Mouse (Mus musculus) midbrain, embryonic 13.5 days (tissue): Measurements from ENCODE around the gene Stk11. TPM values are rescaled to one million over a fixed set of nuclear protein-coding genes. Genes with fewer than 3 reads are reported as not detected.

Experiments used
- ATAC-seq: fragments of 200-750 bp; cut with Nextera tagmentation; 2 replicates; pipeline ENCODE4 v1.8.0; 2017; ENCODE audit warnings: mild to moderate bottlenecking, moderate TSS enrichment, moderate library complexity
- H3K27ac ChIP-seq: fragments of 300-500 bp; sonication (generic); 2 replicates; pipeline ENCODE4 v1.5.1; 2015; ENCODE audit warnings: inconsistent platforms, mild to moderate bottlenecking, moderate library complexity
- H3K27me3 ChIP-seq: fragments of 300-500 bp; sonication (generic); 2 replicates; pipeline ENCODE4 v1.6.1; 2015; ENCODE audit warnings: mild to moderate bottlenecking, inconsistent platforms
- H3K36me3 ChIP-seq: fragments of 300-500 bp; sonication (generic); 2 replicates; pipeline ENCODE4 v1.6.1; 2015; ENCODE audit warnings: mild to moderate bottlenecking, inconsistent platforms
- H3K4me1 ChIP-seq: fragments of 300-500 bp; sonication (generic); replicated peaks from 2 replicates; pipeline ENCODE4 v1.6.1; 2015; ENCODE audit warnings: inconsistent platforms
- H3K4me2 ChIP-seq: fragments of 300-500 bp; sonication (generic); replicated peaks from 2 replicates; pipeline ENCODE4 v1.6.1; 2015; ENCODE audit warnings: moderate library complexity, mild to moderate bottlenecking, inconsistent platforms
- H3K4me3 ChIP-seq: fragments of 300-500 bp; sonication (generic); replicated peaks from 2 replicates; pipeline ENCODE4 v1.5.1; 2015; ENCODE audit warnings: mild to moderate bottlenecking, inconsistent platforms
- H3K9ac ChIP-seq: fragments of 300-500 bp; sonication (generic); replicated peaks from 2 replicates; pipeline ENCODE4 v1.6.1; 2015; ENCODE audit warnings: mild to moderate bottlenecking, inconsistent platforms
- H3K9me3 ChIP-seq: fragments of 300-500 bp; sonication (generic); 2 replicates; pipeline ENCODE4 v1.6.1; 2016; ENCODE audit warnings: mild to moderate bottlenecking, inconsistent platforms
- WGBS: fragments of 180-500 bp; shearing (Covaris S2); methylation state at CpG from one replicate; pipeline ENCODE4 v1.1.7; 2015; 5-methylcytosine and 5-hydroxymethylcytosine counted together
- polyA plus RNA-seq: library from polyadenylated mRNA; unstranded; fragments of >200 nt; fragmentation: Nextera tagmentation; extraction: Ambion mirVana; gene quantifications from 2 replicates; pipeline ENCODE4 v1.2.1, GENCODE M21; 2015

Gene Stk11
- polyA plus RNA-seq, 1 experiment from 2014 or later, result 20.7 TPM

DNA sequence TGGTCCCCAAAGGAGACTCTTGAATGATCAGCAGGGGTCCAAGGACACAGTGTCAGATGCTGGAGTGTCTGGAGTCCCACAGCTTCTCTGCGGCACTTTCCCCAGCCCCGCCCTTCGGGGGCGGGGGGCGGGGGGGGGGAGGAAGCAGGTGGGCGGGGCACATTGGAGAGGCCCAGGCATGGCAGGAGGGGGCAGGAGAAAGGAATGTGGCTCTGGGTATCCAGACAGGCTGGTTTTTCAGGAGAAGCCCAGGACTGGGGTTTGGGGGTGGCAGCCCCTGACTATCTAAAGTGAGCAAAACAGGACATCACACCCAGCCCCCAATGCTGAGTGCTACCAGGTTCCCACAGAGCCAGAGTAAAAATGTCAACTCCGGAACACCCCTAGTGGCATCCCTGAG lies 18.3 kb upstream of the Stk11 start:
- Histone ChIP-seq H3K27me3 (no peaks in the 10 kb centered on the region), H3K4me3 (no peak overlapping the region), H3K27ac (no peak overlapping the region), H3K9ac (0 out of 2 replicates have a peak overlapping the region, but pooled peaks have one; percentile 23), H3K9me3 (no peaks in the 10 kb centered on the region), H3K36me3 (no peaks in the 10 kb centered on the region), H3K4me1 (peaks cover 28% of the 10 kb centered on the region), H3K4me2 (no peak overlapping the region)
- no peak for ATAC-seq
- 35% methylated on average over 5 of the region's 7 CpGs for WGBS

DNA sequence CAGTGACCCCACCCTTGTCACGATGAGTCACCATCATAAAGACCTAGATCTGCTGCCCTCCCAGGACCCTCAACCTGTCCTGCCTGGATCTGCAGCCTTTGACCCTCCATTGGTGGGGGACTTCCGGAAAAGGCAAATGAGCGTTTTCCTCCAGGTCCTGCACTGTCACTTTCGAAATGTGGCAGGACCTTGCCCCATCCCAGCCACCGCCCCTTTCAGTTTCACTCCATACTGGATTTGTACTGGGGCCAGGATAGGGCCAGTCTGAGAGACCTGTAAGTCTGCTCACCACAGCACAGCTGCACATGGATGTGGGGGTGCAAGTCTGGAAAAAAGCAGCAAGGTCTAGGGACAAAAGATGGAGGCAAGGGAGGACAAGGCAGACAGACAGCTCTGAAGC lies 17.0 kb upstream of the Stk11 start:
- WGBS, result 88% methylated on average over 5 of the region's 5 CpGs
- no peak for ATAC-seq
- H3K9me3 ChIP-seq, result no peaks in the 10 kb centered on the region
- H3K4me1 ChIP-seq, result peaks cover 34% of the 10 kb centered on the region
- no peak overlapping the region for H3K4me2 ChIP-seq
- H3K4me3 ChIP-seq, result no peak overlapping the region
- H3K36me3 ChIP-seq, result no peaks in the 10 kb centered on the region
- H3K9ac ChIP-seq, result no peak overlapping the region
- H3K27ac ChIP-seq, result no peak overlapping the region
- H3K27me3 ChIP-seq, result no peaks in the 10 kb centered on the region

DNA sequence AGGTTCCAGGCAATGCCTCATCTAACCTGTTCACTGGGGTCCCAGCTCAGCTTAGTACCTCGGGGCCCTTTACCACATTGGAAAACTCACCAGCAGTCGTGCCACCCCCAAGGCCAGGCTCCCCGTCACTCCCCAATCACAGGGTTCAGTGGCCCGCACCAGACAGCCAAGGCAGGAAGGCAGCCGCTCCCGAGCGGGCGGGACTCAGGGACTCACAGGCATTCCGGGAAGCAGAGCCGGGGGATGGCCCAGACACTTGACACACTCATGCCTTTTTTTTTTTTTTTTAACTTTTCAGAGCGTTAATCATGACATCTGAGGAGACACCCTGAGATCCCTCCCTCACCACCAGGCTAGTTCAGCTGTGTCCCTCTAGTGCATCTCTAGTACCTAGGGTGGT lies 14.6 kb upstream of the Stk11 start:
- Histone ChIP-seq H3K9me3 (no peaks in the 10 kb centered on the region), H3K36me3 (no peaks in the 10 kb centered on the region), H3K4me3 (peak overlapping the region; percentile 92; the same call in 1 of the 2 replicates), H3K4me1 (peaks cover 34% of the 10 kb centered on the region), H3K4me2 (peak overlapping the region; percentile 93; the same call in 1 of the 2 replicates), H3K27me3 (no peaks in the 10 kb centered on the region), H3K9ac (peak overlapping the region; percentile 25; the same call in 1 of the 2 replicates), H3K27ac (no peak overlapping the region)
- WGBS, result 68% methylated on average over 11 of the region's 11 CpGs
- no peak for ATAC-seq

DNA sequence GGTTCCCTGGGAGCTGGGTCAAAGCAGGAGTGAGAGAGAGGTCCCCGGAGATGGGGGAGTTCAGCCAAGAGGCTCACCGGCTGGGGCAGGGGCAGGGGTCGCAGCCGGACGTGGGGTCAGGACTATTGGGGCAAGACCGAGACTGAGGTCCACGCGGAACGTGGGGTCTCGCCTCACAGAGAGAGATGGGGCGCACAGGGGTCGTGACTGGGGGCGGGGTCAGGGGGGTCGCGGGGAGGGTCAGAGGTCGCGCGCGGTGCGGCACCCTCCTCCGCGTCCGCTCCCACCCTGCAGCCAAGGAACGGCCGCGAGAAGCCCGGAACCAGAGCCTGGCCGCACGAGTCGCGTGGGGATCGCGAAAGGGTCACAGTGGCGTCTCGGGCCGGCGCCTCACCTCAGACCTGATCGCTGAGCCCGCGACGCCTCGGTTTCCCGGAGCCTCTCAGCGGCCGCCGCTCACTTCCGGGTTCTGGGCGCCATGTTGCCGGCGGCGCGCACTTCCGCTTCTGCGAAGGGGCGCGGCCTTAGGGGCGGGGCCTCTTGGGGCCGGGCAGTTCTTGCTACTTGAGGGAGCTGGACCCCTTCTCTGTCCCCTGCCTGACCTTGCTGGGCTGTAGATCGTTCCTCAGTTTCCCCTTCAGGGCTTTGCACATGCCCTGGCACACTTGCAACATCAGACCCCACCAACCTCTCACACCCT lies 13.2 kb upstream of the Stk11 start:
- Histone ChIP-seq H3K36me3 (no peaks in the 10 kb centered on the region), H3K9ac (peak overlapping the region; percentile 91), H3K4me3 (peak overlapping the region; percentile 92), H3K9me3 (no peaks in the 10 kb centered on the region), H3K4me2 (peak overlapping the region; percentile 93), H3K27ac (peak overlapping the region; percentile 76), H3K27me3 (no peaks in the 10 kb centered on the region), H3K4me1 (peaks cover 31% of the 10 kb centered on the region)
- 1% methylated on average over 59 of the region's 59 CpGs for WGBS
- peak; percentile 93 for ATAC-seq

DNA sequence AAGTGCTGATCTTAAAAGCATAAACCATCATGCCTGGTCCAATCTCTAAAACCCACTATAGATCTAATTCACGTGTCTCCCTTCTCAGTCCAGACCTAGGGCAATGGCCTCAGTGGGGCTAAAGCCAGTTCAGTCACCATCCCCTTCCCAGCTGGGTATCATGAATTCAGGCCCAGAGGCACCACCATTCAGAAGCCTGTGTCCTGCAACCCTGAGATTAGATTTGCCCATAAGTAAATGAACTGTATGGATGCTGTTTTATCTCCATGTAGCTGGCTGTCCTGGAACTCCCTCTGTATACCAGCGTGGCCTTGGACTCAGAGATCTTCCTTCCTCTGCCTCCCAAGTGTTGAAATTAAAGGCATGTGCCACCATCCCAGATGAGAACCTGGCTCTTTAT lies 12.6 kb upstream of the Stk11 start:
- no peaks in the 10 kb centered on the region for H3K27me3 ChIP-seq
- H3K27ac ChIP-seq, result peak overlapping the region; percentile 76
- H3K9me3 ChIP-seq, result no peaks in the 10 kb centered on the region
- no peaks in the 10 kb centered on the region for H3K36me3 ChIP-seq
- WGBS, result 80% methylated on average over 2 of the region's 2 CpGs
- peak overlapping the region; percentile 91; the same call in 1 of the 2 replicates for H3K9ac ChIP-seq
- peak overlapping the region; percentile 93 for H3K4me2 ChIP-seq
- peak; percentile 15 for ATAC-seq
- peak overlapping the region; percentile 92 for H3K4me3 ChIP-seq
- peaks cover 26% of the 10 kb centered on the region for H3K4me1 ChIP-seq

DNA sequence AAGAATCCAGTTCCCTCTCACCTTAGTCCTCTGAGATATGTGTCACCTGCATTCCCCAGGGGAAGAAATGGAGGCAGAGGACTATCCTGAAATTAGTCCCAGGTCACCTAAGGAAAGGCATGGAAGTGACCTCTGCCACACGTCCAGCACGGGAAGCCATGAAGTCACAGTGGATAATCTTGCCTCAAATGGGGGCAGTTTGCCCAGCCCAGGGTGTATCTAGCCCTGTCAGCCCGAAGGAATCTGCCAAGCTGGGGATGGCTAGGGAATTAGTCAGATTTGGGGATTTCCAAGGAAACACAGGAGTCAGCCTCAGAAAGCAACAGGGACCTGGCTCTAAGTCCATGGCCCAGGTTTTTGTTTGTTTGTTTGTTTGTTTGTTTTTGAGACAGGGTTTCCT lies 11.4 kb upstream of the Stk11 start:
- ATAC-seq, result no peak
- Histone ChIP-seq H3K4me1 (peaks cover 26% of the 10 kb centered on the region), H3K4me3 (no peak overlapping the region), H3K36me3 (no peaks in the 10 kb centered on the region), H3K9me3 (no peaks in the 10 kb centered on the region), H3K27me3 (no peaks in the 10 kb centered on the region), H3K27ac (no peak overlapping the region), H3K9ac (no peak overlapping the region), H3K4me2 (no peak overlapping the region)
- 87% methylated on average over 3 of the region's 3 CpGs for WGBS

DNA sequence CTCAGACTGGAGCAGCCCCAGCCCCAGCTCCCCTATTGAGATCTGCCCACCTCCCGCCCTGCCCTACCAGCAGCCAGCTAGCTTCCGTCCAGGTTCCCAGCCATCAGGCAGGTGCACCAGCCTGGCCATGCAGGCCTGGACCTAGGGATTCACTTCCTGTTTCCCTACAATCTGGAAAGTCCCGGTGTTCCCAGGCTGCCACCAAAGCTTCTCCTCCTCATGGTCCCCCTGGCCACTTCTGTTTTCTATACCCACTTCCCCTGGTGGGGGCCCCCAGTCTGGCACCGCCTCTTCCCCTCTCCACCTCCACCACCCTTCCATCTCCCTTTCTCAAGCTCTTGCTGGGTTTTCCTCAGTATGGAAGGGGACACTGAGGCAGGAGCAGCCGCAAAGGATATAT lies 10.1 kb upstream of the Stk11 start, which contains the start of gene Sbno2:
Sbno2 (minus strand) TSS at position 112 of the 400 bp plus-strand sequence.
- Histone ChIP-seq H3K4me2 (no peak within 1 kb of the TSS), H3K27me3 (no peaks in the 10 kb centered on the region; the same call in 1 of the 2 replicates), H3K36me3 (no peaks in the 10 kb centered on the region), H3K4me3 (no peak within 1 kb of the TSS), H3K9ac (no peak within 1 kb of the TSS), H3K9me3 (no peaks in the 10 kb centered on the region), H3K4me1 (peaks cover 22% of the 10 kb centered on the region), H3K27ac (no peak within 1 kb of the TSS)
- ATAC-seq, result no peak
- 68% methylated on average over 5 of the region's 5 CpGs for WGBS

DNA sequence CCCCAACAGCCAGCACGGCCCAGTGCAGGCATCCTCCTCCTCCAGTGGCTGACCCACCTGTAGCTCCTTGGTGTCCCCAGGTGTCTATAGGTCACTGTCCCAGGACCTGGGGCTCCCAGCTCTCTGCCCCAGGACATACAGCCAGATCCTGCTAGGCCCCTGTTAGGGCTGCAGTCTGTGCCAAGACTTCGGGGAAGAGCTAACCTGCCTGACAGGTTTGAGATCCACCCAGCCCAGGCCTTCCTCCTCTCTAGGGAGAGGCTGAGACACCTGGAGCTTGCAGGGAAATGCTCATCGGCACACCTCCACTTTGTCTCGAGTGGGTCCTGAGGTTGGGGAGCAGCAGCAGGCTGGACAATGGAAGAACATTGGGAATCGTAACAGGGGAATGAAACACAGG lies 9.7 kb upstream of the Stk11 start:
- no peaks in the 10 kb centered on the region for H3K36me3 ChIP-seq

DNA sequence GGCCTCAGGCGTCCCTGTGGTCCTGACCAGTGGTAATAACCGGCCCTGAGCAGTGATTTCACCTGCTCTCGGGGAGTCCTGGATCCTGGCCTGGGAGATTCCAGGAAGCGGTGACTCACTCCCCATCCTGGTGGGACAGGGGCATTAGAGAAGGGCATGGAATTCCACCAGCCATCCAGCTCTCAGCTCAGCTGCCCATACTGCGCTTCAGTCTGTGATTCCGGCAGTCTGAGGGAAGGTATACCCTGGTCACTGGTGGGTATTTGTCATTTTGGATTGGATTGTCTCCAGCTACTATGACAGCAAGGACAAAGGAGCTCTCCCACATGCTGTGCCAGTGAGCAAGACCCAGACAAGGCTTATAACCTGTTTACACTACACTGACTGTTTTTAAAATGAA lies 7.9 kb upstream of the Stk11 start:
- Histone ChIP-seq H3K4me2 (no peak overlapping the region), H3K4me1 (peaks cover 5% of the 10 kb centered on the region; the same call in 1 of the 2 replicates), H3K9ac (no peak overlapping the region; the same call in 1 of the 2 replicates), H3K4me3 (no peak overlapping the region), H3K27ac (no peak overlapping the region), H3K36me3 (no peaks in the 10 kb centered on the region), H3K9me3 (no peaks in the 10 kb centered on the region), H3K27me3 (no peaks in the 10 kb centered on the region; the same call in 1 of the 2 replicates)
- 61% methylated on average over 6 of the region's 6 CpGs for WGBS
- ATAC-seq, result no peak

More for the DNA sequence above, 9.7 kb upstream of the Stk11 start:
- WGBS, result 67% methylated on average over 5 of the region's 5 CpGs
- Histone ChIP-seq H3K27me3 (no peaks in the 10 kb centered on the region; the same call in 1 of the 2 replicates), H3K9ac (no peak overlapping the region), H3K9me3 (no peaks in the 10 kb centered on the region), H3K4me1 (peaks cover 17% of the 10 kb centered on the region), H3K4me3 (no peak overlapping the region), H3K4me2 (no peak overlapping the region), H3K27ac (no peak overlapping the region)
- no peak for ATAC-seq

DNA sequence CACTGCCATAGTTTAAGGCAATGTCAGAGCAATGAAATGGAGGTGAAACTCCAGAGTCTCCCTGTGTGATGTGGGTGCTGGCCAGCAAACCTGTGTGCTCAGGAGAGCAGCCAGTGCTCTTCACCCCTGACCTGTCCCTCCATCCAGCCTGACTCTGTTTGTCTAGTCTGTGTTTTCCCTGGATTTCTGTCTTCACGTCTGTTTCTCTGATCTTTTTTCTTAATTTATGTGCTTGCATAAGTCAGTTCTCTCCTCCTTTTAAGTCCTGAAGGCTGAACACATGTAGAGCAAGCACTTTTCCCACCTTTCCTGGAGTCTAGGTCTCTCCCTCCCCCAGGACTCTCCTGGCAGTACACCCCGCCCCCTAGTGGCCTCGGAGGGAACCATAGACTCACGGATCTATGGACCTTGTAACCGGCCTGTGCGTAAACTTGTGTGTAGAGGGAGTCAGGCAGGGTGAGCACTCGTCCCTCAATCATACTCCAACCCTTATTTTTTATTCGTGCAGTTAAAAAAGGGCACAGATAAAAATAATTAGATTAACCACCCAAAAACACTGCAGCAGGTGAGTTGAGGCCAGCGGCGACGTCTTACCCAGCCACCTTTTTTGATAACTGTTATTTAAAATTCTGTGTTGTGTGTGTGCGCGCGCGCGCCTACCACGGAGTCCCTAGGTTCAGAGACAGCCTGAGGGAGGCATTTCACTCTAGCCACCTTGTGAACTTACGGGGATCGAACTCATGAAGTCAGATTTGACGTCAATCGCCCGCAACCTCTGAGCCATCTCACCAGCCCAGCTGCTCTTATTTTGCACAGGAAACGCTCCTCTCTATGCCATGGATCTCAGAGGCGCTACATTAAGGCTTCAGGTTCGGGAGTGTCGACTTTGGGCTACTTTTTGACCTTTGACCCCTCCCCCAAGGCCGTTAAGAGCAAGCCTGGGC lies 990 bp upstream of the Stk11 start:
- peaks cover 35% of the 10 kb centered on the region for H3K4me1 ChIP-seq
- 3% methylated on average over 27 of the region's 27 CpGs for WGBS
- H3K9ac ChIP-seq, result no peak overlapping the region
- peak; percentile 46 for ATAC-seq
- H3K36me3 ChIP-seq, result peaks cover 11% of the 10 kb centered on the region
- peak overlapping the region; percentile 51 for H3K27ac ChIP-seq
- H3K9me3 ChIP-seq, result no peaks in the 10 kb centered on the region
- H3K4me3 ChIP-seq, result peak overlapping the region; percentile 91
- H3K27me3 ChIP-seq, result no peaks in the 10 kb centered on the region; the same call in 1 of the 2 replicates
- H3K4me2 ChIP-seq, result peak overlapping the region; percentile 55

DNA sequence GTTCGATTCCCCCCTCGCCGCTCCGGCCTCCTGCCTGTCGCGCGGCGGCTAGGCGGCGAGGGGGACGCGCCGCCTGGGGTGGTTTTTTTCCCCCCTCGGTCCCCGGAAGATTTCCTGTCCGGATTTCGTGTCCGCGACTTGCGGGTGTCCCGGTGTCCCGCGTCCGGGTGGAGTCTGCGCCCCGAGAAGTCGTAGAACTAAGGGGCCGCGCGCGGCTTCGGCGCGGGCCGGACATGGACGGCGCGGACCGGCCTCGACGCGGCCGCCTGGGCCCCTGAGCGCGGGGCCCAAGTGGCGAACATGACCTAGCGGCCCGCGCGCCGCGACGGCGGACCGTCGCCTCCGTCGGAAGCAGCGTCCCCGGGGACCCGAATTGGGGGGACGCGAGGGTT lies 337 bp downstream of the Stk11 start:
- Histone ChIP-seq H3K27ac (peak overlapping the region; percentile 79), H3K27me3 (no peaks in the 10 kb centered on the region), H3K4me1 (peaks cover 44% of the 10 kb centered on the region), H3K9ac (peak overlapping the region; percentile 89), H3K4me2 (peak overlapping the region; percentile 73), H3K36me3 (peaks cover 23% of the 10 kb centered on the region), H3K9me3 (no peaks in the 10 kb centered on the region), H3K4me3 (peak overlapping the region; percentile 91)
- ATAC-seq, result no peak
- WGBS, result under 1% methylated on average over 63 of the region's 63 CpGs

DNA sequence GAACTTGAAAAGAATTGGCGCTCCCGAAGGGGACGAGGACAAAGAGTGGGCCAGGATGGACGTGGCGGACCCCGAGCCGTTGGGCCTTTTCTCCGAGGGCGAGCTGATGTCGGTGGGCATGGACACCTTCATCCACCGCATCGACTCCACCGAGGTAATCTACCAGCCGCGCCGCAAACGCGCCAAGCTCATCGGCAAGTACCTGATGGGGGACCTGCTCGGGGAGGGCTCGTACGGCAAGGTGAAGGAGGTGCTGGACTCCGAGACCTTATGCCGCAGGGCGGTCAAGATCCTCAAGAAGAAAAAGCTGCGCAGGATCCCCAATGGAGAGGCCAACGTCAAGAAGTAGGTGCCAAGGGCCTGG lies 942 bp downstream of the Stk11 start:
- H3K4me3 ChIP-seq, result peak overlapping the region; percentile 91
- 0 out of 2 replicates have a peak overlapping the region, but pooled peaks have one; percentile 26 for H3K27ac ChIP-seq
- peaks cover 44% of the 10 kb centered on the region for H3K4me1 ChIP-seq
- peaks cover 28% of the 10 kb centered on the region for H3K36me3 ChIP-seq
- H3K27me3 ChIP-seq, result no peaks in the 10 kb centered on the region
- no peak for ATAC-seq
- peak overlapping the region; percentile 89 for H3K9ac ChIP-seq
- no peaks in the 10 kb centered on the region for H3K9me3 ChIP-seq
- under 1% methylated on average over 27 of the region's 27 CpGs for WGBS
- H3K4me2 ChIP-seq, result peak overlapping the region; percentile 73
